Mouse (Mus musculus) frontal cortex, adult (tissue): ENCODE data around the gene Atox1.
"Not testable (repeated sequence)": the region's sequence is repeated elsewhere in the genome, so short reads cannot be mapped to it uniquely, and the experiment has no call there.

Source experiments
- ATAC-seq: cut with Nextera tagmentation; 2 replicates; pipeline ENCODE4 v1.9.2; 2017; ENCODE audit warnings: mild to moderate bottlenecking, moderate library complexity, mixed read lengths; ENCODE audit not compliant: low TSS enrichment

Atox1 gene

GRCm38 (mm10) chr11:55450311-55450710 is 10.7 kb downstream of the Atox1 start:
- ATAC-seq: no peak

- no peak for ATAC-seq
Observed at GRCm38 (mm10) chr11:55449531-55449930, 11.5 kb downstream of the Atox1 start.

- peak; percentile 88 for ATAC-seq
Observed at GRCm38 (mm10) chr11:55446579-55446978, 14.5 kb downstream of the Atox1 start.

GRCm38 (mm10) chr11:55444772-55445171 is 16.3 kb downstream of the Atox1 start:
- peak; percentile 83 for ATAC-seq

GRCm38 (mm10) chr11:55439718-55440117 is 21.3 kb downstream of the Atox1 start:
- ATAC-seq: no peak

GRCm38 (mm10) chr11:55438031-55438430 is 23.0 kb downstream of the Atox1 start:
- peak; percentile 59 for ATAC-seq

- ATAC-seq: no peak
Observed at GRCm38 (mm10) chr11:55436089-55436488, 24.9 kb downstream of the Atox1 start.

GRCm38 (mm10) chr11:55432981-55433380 is 28.1 kb downstream of the Atox1 start:
- no peak for ATAC-seq

- ATAC-seq: no peak
Observed at GRCm38 (mm10) chr11:55429973-55430372, 31.1 kb downstream of the Atox1 start.

- ATAC-seq: no peak
Observed at GRCm38 (mm10) chr11:55428186-55429012, 32.6 kb downstream of the Atox1 start.

GRCm38 (mm10) chr11:55424746-55425360 is 36.2 kb downstream of the Atox1 start:
- no peak for ATAC-seq

- ATAC-seq: peak; percentile 55; the same call in 1 of the 2 replicates
Observed at GRCm38 (mm10) chr11:55423756-55424155, 37.3 kb downstream of the Atox1 start.

- ATAC-seq: no peak
Observed at GRCm38 (mm10) chr11:55422978-55423377, 38.1 kb downstream of the Atox1 start, which contains the start of gene Sparc. Gene Sparc, minus strand, starts transcription at chr11:55423183.

- ATAC-seq: peak; percentile 28; the same call in 1 of the 2 replicates
Observed at GRCm38 (mm10) chr11:55419678-55420307, 41.2 kb downstream of the Atox1 start.

GRCm38 (mm10) chr11:55419296-55419677 is 41.8 kb downstream of the Atox1 start:
- ATAC-seq: peak; percentile 50; the same call in 1 of the 2 replicates

- no peak for ATAC-seq
Observed at GRCm38 (mm10) chr11:55418704-55419061, 42.4 kb downstream of the Atox1 start.

GRCm38 (mm10) chr11:55417898-55418703 is 42.9 kb downstream of the Atox1 start:
- no peak for ATAC-seq

- ATAC-seq: no peak
Observed at GRCm38 (mm10) chr11:55416609-55417265, 44.3 kb downstream of the Atox1 start.

- not testable (repeated sequence) for ATAC-seq
Observed at GRCm38 (mm10) chr11:55415731-55416130, 45.3 kb downstream of the Atox1 start.

GRCm38 (mm10) chr11:55415036-55415704 is 45.9 kb downstream of the Atox1 start:
- no peak for ATAC-seq

GRCm38 (mm10) chr11:55414314-55414713 is 46.7 kb downstream of the Atox1 start:
- no peak for ATAC-seq
